9 mouse cellular contexts compared by ENCODE assay signal in genomic region chr5:149143766-149144375, GRCm38 (mm10). TPM values are rescaled to one million over a fixed set of nuclear protein-coding genes. Genes with fewer than 3 reads are reported as not detected.
DNase-seq lines count a peak whose midpoint lies in the region; ATAC-seq and TF ChIP-seq lines count a peak whose summit lies in the region.
"Had no signal": no experiment of that assay in that cellular context is flagged by ENCODE, and none has a peak within 500 bp of the region (broad histone marks: within the 10 kb centered on the region; RNA-seq: fewer than 3 reads in every experiment).

No protein-coding gene starts in this region.

- H3K36me3 ChIP-seq in forebrain, postnatal 0 days (ENCODE audit: insufficient read depth): no peaks in the 10 kb centered on the region
- H3K36me3 ChIP-seq in forebrain, embryonic 16.5 days (ENCODE audit: control insufficient read depth, insufficient read depth): no peaks in the 10 kb centered on the region
- no peaks in the 10 kb centered on the region for H3K36me3 ChIP-seq in heart, postnatal 0 days (replicated peaks; ENCODE audit: control insufficient read depth, insufficient read depth, low read length)
- no peaks in the 10 kb centered on the region for H3K36me3 ChIP-seq in limb, embryonic 13.5 days
- no peaks in the 10 kb centered on the region for H3K36me3 ChIP-seq in stomach, postnatal 0 days (ENCODE audit: control insufficient read depth, insufficient read depth, low read length)

- ATAC-seq in forebrain, postnatal 0 days: peak; percentile 71
- no peak for ATAC-seq in forebrain, embryonic 16.5 days
- ATAC-seq in heart, postnatal 0 days (ENCODE audit: insufficient read depth, low read depth): no peak
- ATAC-seq in limb, embryonic 13.5 days (ENCODE audit: low FRiP score, low read depth): peak; percentile 67
- peak; percentile 87 for ATAC-seq in stomach, postnatal 0 days (ENCODE audit: low FRiP score, low TSS enrichment)
- ATAC-seq in activated CD4-positive, CD25-positive, alpha-beta regulatory T cell, adult 4 months: no peak

- H3K27ac ChIP-seq in forebrain, postnatal 0 days (ENCODE audit: low read depth, low read length): no peak overlapping the region
- no peak overlapping the region for H3K27ac ChIP-seq in forebrain, embryonic 16.5 days (ENCODE audit: low read length)
- H3K27ac ChIP-seq in heart, postnatal 0 days (ENCODE audit: low read depth): no peak overlapping the region
- peak overlapping the region; percentile 77; the same call in 1 of the 2 replicates for H3K27ac ChIP-seq in limb, embryonic 13.5 days
- H3K27ac ChIP-seq in stomach, postnatal 0 days (replicated peaks): peak overlapping the region; percentile 75

- TF ChIP-seq EP300 in heart, postnatal 0 days (IDR thresholded peaks at IDR 0.05; ENCODE audit: low read depth): no peak
- TF ChIP-seq EP300 in stomach, postnatal 0 days (optimal IDR thresholded peaks at IDR 0.05): no peak

- no peaks in the 10 kb centered on the region for H3K9me3 ChIP-seq in forebrain, postnatal 0 days (ENCODE audit: low read length)
- no peaks in the 10 kb centered on the region for H3K9me3 ChIP-seq in forebrain, embryonic 16.5 days (ENCODE audit: control insufficient read depth, low read length)
- no peaks in the 10 kb centered on the region for H3K9me3 ChIP-seq in heart, postnatal 0 days (replicated peaks; ENCODE audit: control insufficient read depth, low read length)
- H3K9me3 ChIP-seq in limb, embryonic 13.5 days: peaks cover under 1% of the 10 kb centered on the region; the same call in 1 of the 2 replicates
- H3K9me3 ChIP-seq in stomach, postnatal 0 days (ENCODE audit: control insufficient read depth, low read length): no peaks in the 10 kb centered on the region

- 71% methylated on average over 25 of the region's 25 CpGs for WGBS in forebrain, postnatal 0 days
- 77% methylated on average over 25 of the region's 25 CpGs for WGBS in forebrain, embryonic 16.5 days
- 67% methylated on average over 25 of the region's 25 CpGs for WGBS in heart, postnatal 0 days
- WGBS in limb, embryonic 13.5 days: 34% methylated on average over 25 of the region's 25 CpGs
- 39% methylated on average over 25 of the region's 25 CpGs for WGBS in stomach, postnatal 0 days

- no peak overlapping the region for H3K4me2 ChIP-seq in forebrain, postnatal 0 days (ENCODE audit: low read depth)
- H3K4me2 ChIP-seq in forebrain, embryonic 16.5 days (ENCODE audit: low read length): no peak overlapping the region
- no peak overlapping the region for H3K4me2 ChIP-seq in heart, postnatal 0 days (ENCODE audit: low read depth, low read length)
- peak overlapping the region; percentile 54 for H3K4me2 ChIP-seq in limb, embryonic 13.5 days (replicated peaks)
- no peak overlapping the region for H3K4me2 ChIP-seq in stomach, postnatal 0 days (replicated peaks; ENCODE audit: low read depth)

- no peak overlapping the region for H3K9ac ChIP-seq in forebrain, postnatal 0 days
- no peak overlapping the region for H3K9ac ChIP-seq in forebrain, embryonic 16.5 days (replicated peaks; ENCODE audit: low read depth, low read length)
- no peak overlapping the region for H3K9ac ChIP-seq in heart, postnatal 0 days (replicated peaks; ENCODE audit: low read depth, low read length)
- peak overlapping the region; percentile 45; the same call in 1 of the 2 replicates for H3K9ac ChIP-seq in limb, embryonic 13.5 days
- no peak overlapping the region for H3K9ac ChIP-seq in stomach, postnatal 0 days (ENCODE audit: low read length)

- no peak overlapping the region for H3K4me3 ChIP-seq in forebrain, postnatal 0 days (ENCODE audit: low read depth, low read length)
- no peak overlapping the region for H3K4me3 ChIP-seq in forebrain, embryonic 16.5 days (replicated peaks; ENCODE audit: low read length)
- no peak overlapping the region for H3K4me3 ChIP-seq in heart, postnatal 0 days (ENCODE audit: low read depth, low read length)
- peak overlapping the region; percentile 17; the same call in 1 of the 2 replicates for H3K4me3 ChIP-seq in limb, embryonic 13.5 days
- no peak overlapping the region for H3K4me3 ChIP-seq in stomach, postnatal 0 days (ENCODE audit: low read depth, low read length)
- H3K4me3 ChIP-seq: erythroblast, embryonic 14.5 days had no signal

- no peak for TF ChIP-seq CTCF in forebrain, postnatal 0 days (IDR thresholded peaks at IDR 0.05; ENCODE audit: low read depth)
- no peak for TF ChIP-seq CTCF in heart, postnatal 0 days (IDR thresholded peaks at IDR 0.05; ENCODE audit: low read depth)
- peak; percentile 10; the same call in 1 of the 2 replicates for TF ChIP-seq CTCF in stomach, postnatal 0 days (IDR thresholded peaks at IDR 0.05; ENCODE audit: low read depth)

- no peak for DNase-seq in forebrain, postnatal 0 days
- peak; percentile 50 for DNase-seq in adipocyte (ENCODE audit: low spot score)
- DNase-seq in heart, postnatal 0 days (ENCODE audit: low spot score): peak; percentile 11
- peak; percentile 50 for DNase-seq in stomach, postnatal 0 days (ENCODE audit: low spot score)
- DNase-seq in cerebellum, adult 18-20 months: no peak

- H3K4me1 ChIP-seq in forebrain, postnatal 0 days (ENCODE audit: insufficient read depth): no peaks in the 10 kb centered on the region
- no peaks in the 10 kb centered on the region for H3K4me1 ChIP-seq in forebrain, embryonic 16.5 days (replicated peaks; ENCODE audit: control insufficient read depth, insufficient read depth, low read length)
- no peaks in the 10 kb centered on the region for H3K4me1 ChIP-seq in heart, postnatal 0 days (ENCODE audit: control insufficient read depth, insufficient read depth)
- peaks cover 13% of the 10 kb centered on the region for H3K4me1 ChIP-seq in limb, embryonic 13.5 days
- no peaks in the 10 kb centered on the region for H3K4me1 ChIP-seq in stomach, postnatal 0 days (replicated peaks; ENCODE audit: control insufficient read depth, insufficient read depth)

- no peaks in the 10 kb centered on the region for H3K27me3 ChIP-seq in forebrain, postnatal 0 days (ENCODE audit: insufficient read depth, low read length)
- H3K27me3 ChIP-seq in forebrain, embryonic 16.5 days (replicated peaks; ENCODE audit: control insufficient read depth, insufficient read depth, low read length): no peaks in the 10 kb centered on the region
- no peaks in the 10 kb centered on the region for H3K27me3 ChIP-seq in heart, postnatal 0 days (ENCODE audit: control insufficient read depth, insufficient read depth, low read length)
- no peaks in the 10 kb centered on the region for H3K27me3 ChIP-seq in limb, embryonic 13.5 days
- no peaks in the 10 kb centered on the region for H3K27me3 ChIP-seq in stomach, postnatal 0 days (ENCODE audit: control insufficient read depth, insufficient read depth, low read length)

RNA-seq across cellular contexts. Expression of gene Uspl1, which starts 40.3 kb away (rescaled TPM):
- total RNA-seq in forebrain, postnatal 0 days (2014; rRNA removed): 61.3 and 63.6 TPM in 2 replicates
- polyA plus RNA-seq in forebrain, postnatal 0 days (2015; fragmentation: Nextera tagmentation; extraction: Ambion mirVana): 37.3 and 41.8 TPM in 2 replicates
- polyA plus RNA-seq in forebrain, embryonic 16.5 days (2015; fragmentation: Nextera tagmentation; extraction: Ambion mirVana): 56.0 and 57.8 TPM in 2 replicates
- total RNA-seq in heart, postnatal 0 days (2014; rRNA removed; ENCODE audit: low replicate concordance): 18.9 and 23.6 TPM in 2 replicates
- 17.6 and 17.8 TPM in 2 replicates for polyA plus RNA-seq in heart, postnatal 0 days (2015; fragmentation: Nextera tagmentation; extraction: Ambion mirVana)
- 58.0 and 59.5 TPM in 2 replicates for polyA plus RNA-seq in limb, embryonic 13.5 days (2015; fragmentation: Nextera tagmentation; extraction: Ambion mirVana)
- polyA plus RNA-seq in stomach, postnatal 0 days (2015; fragmentation: Nextera tagmentation; extraction: Ambion mirVana): 14.8 and 15.5 TPM in 2 replicates
- polyA plus RNA-seq in activated CD4-positive, CD25-positive, alpha-beta regulatory T cell, adult 4 months (2017; shearing (Covaris generic)): 10 to 100 TPM; 27.9 to 28.5 TPM

RNA-seq across cellular contexts. Expression of gene Hmgb1, which starts 40.4 kb away (rescaled TPM):
- total RNA-seq in forebrain, postnatal 0 days (2014; rRNA removed): 446 and 559 TPM in 2 replicates
- polyA plus RNA-seq in forebrain, postnatal 0 days (2015; fragmentation: Nextera tagmentation; extraction: Ambion mirVana): 836 and 892 TPM in 2 replicates
- polyA plus RNA-seq in forebrain, embryonic 16.5 days (2015; fragmentation: Nextera tagmentation; extraction: Ambion mirVana): 1,084 and 1,214 TPM in 2 replicates
- 107 and 193 TPM in 2 replicates for total RNA-seq in heart, postnatal 0 days (2014; rRNA removed; ENCODE audit: low replicate concordance)
- polyA plus RNA-seq in heart, postnatal 0 days (2015; fragmentation: Nextera tagmentation; extraction: Ambion mirVana): 495 and 540 TPM in 2 replicates
- 1,754 and 1,889 TPM in 2 replicates for polyA plus RNA-seq in limb, embryonic 13.5 days (2015; fragmentation: Nextera tagmentation; extraction: Ambion mirVana)
- 653 and 712 TPM in 2 replicates for polyA plus RNA-seq in stomach, postnatal 0 days (2015; fragmentation: Nextera tagmentation; extraction: Ambion mirVana)
- 1,000 to 10,000 TPM in 1 of 2 experiments, 100 to 1,000 TPM in 1; 402 to 1,098 TPM for polyA plus RNA-seq in activated CD4-positive, CD25-positive, alpha-beta regulatory T cell, adult 4 months (2017; shearing (Covaris generic))

Comparison
In these comparisons a context has a peak if more than half of its experiments do, and no peak if none do; other contexts are left out.
1. ATAC-seq: peak in forebrain, postnatal 0 days (single experiment), limb, embryonic 13.5 days (single experiment) and stomach, postnatal 0 days (single experiment); none in forebrain, embryonic 16.5 days (single experiment), heart, postnatal 0 days (single experiment) and activated CD4-positive, CD25-positive, alpha-beta regulatory T cell, adult 4 months (single experiment).
2. DNase-seq: peak in adipocyte (single experiment), heart, postnatal 0 days (single experiment) and stomach, postnatal 0 days (single experiment); none in forebrain, postnatal 0 days (single experiment) and cerebellum, adult 18-20 months (0 of 2).
3. H3K27ac ChIP-seq: peak in limb, embryonic 13.5 days (single experiment) and stomach, postnatal 0 days (single experiment); none in forebrain, postnatal 0 days (single experiment), forebrain, embryonic 16.5 days (single experiment) and heart, postnatal 0 days (single experiment).